Comparison of ENCODE assay signal across 8 mouse cellular contexts in genomic region chr3:27616421-27617236, GRCm38 (mm10).
A peak's percentile ranks its signal among the peaks of the same experiment; 100 is the strongest.
DNase-seq lines count a peak whose midpoint lies in the region; ATAC-seq and TF ChIP-seq lines count a peak whose summit lies in the region.

No protein-coding gene starts in this region.

- no peaks in the 10 kb centered on the region for H3K9me3 ChIP-seq in forebrain, embryonic 10.5 days
- no peaks in the 10 kb centered on the region for H3K9me3 ChIP-seq in forebrain, embryonic 11.5 days (ENCODE audit: control insufficient read depth, low read length)
- no peaks in the 10 kb centered on the region for H3K9me3 ChIP-seq in kidney, embryonic 14.5 days (ENCODE audit: control insufficient read depth, low read length)

- no peak for ATAC-seq in forebrain, embryonic 11.5 days (replicated peaks; ENCODE audit: low FRiP score)
- ATAC-seq in kidney, embryonic 14.5 days (ENCODE audit: low FRiP score, low TSS enrichment) = 0 out of 2 replicates have a peak, but pooled peaks have one; percentile 24
- ATAC-seq in frontal cortex, adult (ENCODE audit: low TSS enrichment) = no peak

- no peak for DNase-seq in forebrain, embryonic 10.5 days (ENCODE audit: extremely low spot score, low spot score)
- DNase-seq in forebrain, embryonic 11.5 days (ENCODE audit: low spot score) = no peak
- DNase-seq in cerebellum, adult 2 months = peak; percentile 86 to 97
- peak; percentile 73 to 83 for DNase-seq in heart, adult 2 months
- peak; percentile 89 for DNase-seq in lung, postnatal 36 days
- no peak for DNase-seq in spleen, postnatal 36 days (ENCODE audit: low spot score in 2 of 2)

- H3K27ac ChIP-seq in forebrain, embryonic 10.5 days = peak overlapping the region; percentile 60; the same call in 1 of the 2 replicates
- no peak overlapping the region for H3K27ac ChIP-seq in forebrain, embryonic 11.5 days (ENCODE audit: low read depth, low read length)
- no peak overlapping the region for H3K27ac ChIP-seq in cerebellum, adult 2 months (ENCODE audit: insufficient read depth, low read length)
- H3K27ac ChIP-seq in heart, adult 2 months = peak overlapping the region; percentile 67
- H3K27ac ChIP-seq in kidney, embryonic 14.5 days (ENCODE audit: low read depth, low read length) = no peak overlapping the region

- no peak for TF ChIP-seq CTCF in cerebellum, adult 2 months (IDR thresholded peaks at IDR 0.05; ENCODE audit: borderline replicate concordance, insufficient read depth, low read depth, low read length)
- no peak for TF ChIP-seq CTCF in heart, adult 2 months (IDR thresholded peaks at IDR 0.05)

- TF ChIP-seq EP300 in heart, adult 2 months (IDR thresholded peaks at IDR 0.05; ENCODE audit: insufficient read depth, low read depth, low read length) = peak; percentile 60; the same call in 1 of the 2 replicates

- H3K9ac ChIP-seq in forebrain, embryonic 11.5 days (ENCODE audit: low read length) = no peak overlapping the region
- H3K9ac ChIP-seq in heart, adult 2 months (ENCODE audit: low read depth, low read length) = no peak overlapping the region
- no peak overlapping the region for H3K9ac ChIP-seq in kidney, embryonic 14.5 days (ENCODE audit: low read depth, low read length)

- H3K79me2 ChIP-seq in heart, adult 2 months (replicated peaks; ENCODE audit: control insufficient read depth, insufficient read depth, low read length) = peaks cover 8% of the 10 kb centered on the region

- no peak overlapping the region for H3K4me2 ChIP-seq in forebrain, embryonic 11.5 days (ENCODE audit: low read depth, low read length, severe bottlenecking)
- no peak overlapping the region for H3K4me2 ChIP-seq in kidney, embryonic 14.5 days (replicated peaks; ENCODE audit: low read depth, low read length)

- no peaks in the 10 kb centered on the region for H3K27me3 ChIP-seq in forebrain, embryonic 10.5 days (ENCODE audit: poor library complexity, severe bottlenecking)
- no peaks in the 10 kb centered on the region for H3K27me3 ChIP-seq in forebrain, embryonic 11.5 days (ENCODE audit: control insufficient read depth, insufficient read depth, low read length)
- no peaks in the 10 kb centered on the region for H3K27me3 ChIP-seq in cerebellum, adult 2 months (ENCODE audit: control insufficient read depth, insufficient read depth, low read length)
- H3K27me3 ChIP-seq in heart, adult 2 months (ENCODE audit: control insufficient read depth, insufficient read depth, low read length) = no peaks in the 10 kb centered on the region
- H3K27me3 ChIP-seq in kidney, embryonic 14.5 days (ENCODE audit: control insufficient read depth, insufficient read depth, low read length) = no peaks in the 10 kb centered on the region

- no peak overlapping the region for H3K4me3 ChIP-seq in forebrain, embryonic 10.5 days
- H3K4me3 ChIP-seq in forebrain, embryonic 11.5 days (ENCODE audit: low read depth, low read length) = no peak overlapping the region
- H3K4me3 ChIP-seq in cerebellum, adult 2 months (replicated peaks; ENCODE audit: insufficient read depth, low read depth, low read length) = no peak overlapping the region
- no peak overlapping the region for H3K4me3 ChIP-seq in heart, adult 2 months
- H3K4me3 ChIP-seq in kidney, embryonic 14.5 days (ENCODE audit: low read length) = no peak overlapping the region

- TF ChIP-seq POLR2A in cerebellum, adult 2 months (IDR thresholded peaks at IDR 0.05; ENCODE audit: borderline replicate concordance, insufficient read depth, low read length) = no peak
- TF ChIP-seq POLR2A in heart, adult 2 months (IDR thresholded peaks at IDR 0.05; ENCODE audit: insufficient read depth, low read depth, low read length) = peak; percentile 31; the same call in 1 of the 2 replicates

- peaks cover 5% of the 10 kb centered on the region; the same call in 1 of the 2 replicates for H3K36me3 ChIP-seq in forebrain, embryonic 10.5 days (replicated peaks)
- no peaks in the 10 kb centered on the region for H3K36me3 ChIP-seq in forebrain, embryonic 11.5 days (ENCODE audit: control insufficient read depth, insufficient read depth, low read length)
- H3K36me3 ChIP-seq in heart, adult 2 months (ENCODE audit: control insufficient read depth, insufficient read depth, low read length) = peaks cover 7% of the 10 kb centered on the region; the same call in 1 of the 2 replicates
- H3K36me3 ChIP-seq in kidney, embryonic 14.5 days (ENCODE audit: control insufficient read depth, insufficient read depth, low read length) = peaks cover 5% of the 10 kb centered on the region; the same call in 1 of the 2 replicates

- intact Hi-C loops in heart, adult 2 months (cut with DNase I) = loop anchor here (5.0 kb wide), 1 partner anchor 41 kb away; no protein-coding TSS in a partner anchor

- H3K4me1 ChIP-seq in forebrain, embryonic 10.5 days = peaks cover 38% of the 10 kb centered on the region
- peaks cover 7% of the 10 kb centered on the region for H3K4me1 ChIP-seq in forebrain, embryonic 11.5 days (replicated peaks; ENCODE audit: control insufficient read depth, insufficient read depth, low read length)
- peaks cover 16% of the 10 kb centered on the region for H3K4me1 ChIP-seq in cerebellum, adult 2 months (ENCODE audit: control insufficient read depth, insufficient read depth, low read length)
- H3K4me1 ChIP-seq in heart, adult 2 months (ENCODE audit: control insufficient read depth, insufficient read depth, low read length) = peaks cover 26% of the 10 kb centered on the region
- peaks cover 20% of the 10 kb centered on the region for H3K4me1 ChIP-seq in kidney, embryonic 14.5 days (ENCODE audit: control insufficient read depth, insufficient read depth, low read length)

- WGBS in forebrain, embryonic 10.5 days = 81% methylated on average over 19 of the region's 19 CpGs
- 76% methylated on average over 19 of the region's 19 CpGs for WGBS in forebrain, embryonic 11.5 days
- WGBS in cerebellum, adult 2 months = 14% methylated on average over 19 of the region's 19 CpGs
- WGBS in heart, adult 2 months = 10% methylated on average over 19 of the region's 19 CpGs
- WGBS in kidney, embryonic 14.5 days = 52% methylated on average over 19 of the region's 19 CpGs

Comparison
In these comparisons a context has a peak if more than half of its experiments do, and no peak if none do; other contexts are left out.
1. H3K27ac ChIP-seq: peak in forebrain, embryonic 10.5 days (single experiment) and heart, adult 2 months (single experiment); none in forebrain, embryonic 11.5 days (single experiment), cerebellum, adult 2 months (single experiment) and kidney, embryonic 14.5 days (single experiment).
2. DNase-seq: peak in cerebellum, adult 2 months (2 of 2), heart, adult 2 months (2 of 2) and lung, postnatal 36 days (single experiment); none in forebrain, embryonic 10.5 days (single experiment), forebrain, embryonic 11.5 days (single experiment) and spleen, postnatal 36 days (0 of 2).